Mouse (Mus musculus) lung, adult 2 months (tissue): ENCODE measurements around the gene Cacng8.

Experiments used
- CTCF ChIP-seq: fragments of 200-500 bp; IDR thresholded peaks from 2 replicates; pipeline ENCODE4 v1.5.1; 2011; ENCODE audit warnings: mild to moderate bottlenecking, low read length, control low read depth; ENCODE audit not compliant: insufficient read depth
- POLR2A ChIP-seq: fragments of 200-500 bp; IDR thresholded peaks from 2 replicates; pipeline ENCODE4 v1.6.1; 2011; ENCODE audit warnings: low read depth, mild to moderate bottlenecking, control low read depth, low read length, borderline replicate concordance; ENCODE audit errors: extremely low read depth

- TF ChIP-seq CTCF: no peak
- TF ChIP-seq POLR2A: no peak
Observed at GRCm38 (mm10) chr7:3444678-3445077, 54.2 kb downstream of the Cacng8 start.
